Mouse (Mus musculus): ENCODE results near the gene Tagap. TPM values are rescaled to one million over a fixed set of nuclear protein-coding genes. Genes with fewer than 3 reads are reported as not detected.

Gene Tagap
- polyA plus RNA-seq, 1 experiment from 2014 or later, result 0.50 TPM

Other genes starting within 250 kb of the Tagap start
- 28.2 and 39.9 TPM in 2 replicates for gene Fndc1, start 98.7 kb upstream of the Tagap start, polyA plus RNA-seq (2015; fragmentation: Nextera tagmentation; extraction: Ambion mirVana)
- gene Rsph3a, start 19.6 kb downstream of the Tagap start, polyA plus RNA-seq (2015; fragmentation: Nextera tagmentation; extraction: Ambion mirVana), result 59.0 and 59.8 TPM in 2 replicates
- 0.15 TPM in 1 of 2 replicates, not detected in the other for gene Gm49673, start 221.8 kb downstream of the Tagap start, polyA plus RNA-seq (2015; fragmentation: Nextera tagmentation; extraction: Ambion mirVana)
- 33.0 and 34.1 TPM in 2 replicates for gene Rnaset2a, start 222.1 kb downstream of the Tagap start, polyA plus RNA-seq (2015; fragmentation: Nextera tagmentation; extraction: Ambion mirVana)
- gene Fgfr1op, start 239.5 kb downstream of the Tagap start, polyA plus RNA-seq (2015; fragmentation: Nextera tagmentation; extraction: Ambion mirVana), result 20.1 and 23.9 TPM in 2 replicates

Measured in heart, embryonic 15.5 days (tissue).